Mouse (Mus musculus) embryonic facial prominence, embryonic 13.5 days (tissue): ENCODE measurements around the gene Ptgr1. TPM values are rescaled to one million over a fixed set of nuclear protein-coding genes. Genes with fewer than 3 reads are reported as not detected.
A peak's percentile ranks its signal among the peaks of the same experiment; 100 is the strongest.

Experiments used
- ATAC-seq: fragments of 200-750 bp; cut with Nextera tagmentation; 2 replicates; pipeline ENCODE4 v1.8.0; 2017; ENCODE audit warnings: low read depth; ENCODE audit not compliant: insufficient number of reproducible peaks, insufficient read depth, low FRiP score, low TSS enrichment
- H3K27ac ChIP-seq: fragments of 300-500 bp; sonication (generic); 2 replicates; pipeline ENCODE4 v1.5.1; 2015; ENCODE audit warnings: moderate library complexity, mild to moderate bottlenecking, inconsistent platforms
- H3K27me3 ChIP-seq: fragments of 300-500 bp; sonication (generic); 2 replicates; pipeline ENCODE4 v1.6.1; 2015; ENCODE audit warnings: mild to moderate bottlenecking, inconsistent platforms
- H3K36me3 ChIP-seq: fragments of 300-500 bp; sonication (generic); 2 replicates; pipeline ENCODE4 v1.6.1; 2015; ENCODE audit warnings: mild to moderate bottlenecking, inconsistent platforms
- H3K4me1 ChIP-seq: fragments of 300-500 bp; sonication (generic); 2 replicates; pipeline ENCODE4 v1.6.1; 2015; ENCODE audit warnings: inconsistent platforms
- H3K4me2 ChIP-seq: fragments of 300-500 bp; sonication (generic); 2 replicates; pipeline ENCODE4 v1.6.1; 2015; ENCODE audit warnings: moderate library complexity, mild to moderate bottlenecking, inconsistent platforms
- H3K4me3 ChIP-seq: fragments of 300-500 bp; sonication (generic); 2 replicates; pipeline ENCODE4 v1.5.1; 2015; ENCODE audit warnings: mild to moderate bottlenecking, inconsistent platforms
- H3K9ac ChIP-seq: fragments of 300-500 bp; sonication (generic); 2 replicates; pipeline ENCODE4 v1.6.1; 2015; ENCODE audit warnings: mild to moderate bottlenecking, inconsistent platforms
- H3K9me3 ChIP-seq: fragments of 300-500 bp; sonication (generic); 2 replicates; pipeline ENCODE4 v1.6.1; 2016; ENCODE audit warnings: inconsistent platforms
- whole genome bisulfite sequencing: fragments of 180-500 bp; shearing (Covaris S2); methylation state at CpG from one replicate; pipeline ENCODE4 v1.1.7; 2015; ENCODE audit warnings: mixed read lengths; 5-methylcytosine and 5-hydroxymethylcytosine counted together
- polyA plus RNA-seq: library from polyadenylated mRNA; unstranded; fragments of >200 nt; fragmentation: Nextera tagmentation; extraction: Ambion mirVana; gene quantifications from 2 replicates; pipeline ENCODE4 v1.2.1, GENCODE M21; 2015

Ptgr1 gene
- polyA plus RNA-seq, 1 experiment from 2014 or later: 24.8 TPM

GRCm38 (mm10) chr4:58944206-58944553, 42.7 kb downstream of the Ptgr1 start:
- Histone ChIP-seq H3K27me3 (peaks cover 3% of the 10 kb centered on the region; the same call in 1 of the 2 replicates), H3K9ac (peak overlapping the region; percentile 80), H3K9me3 (no peaks in the 10 kb centered on the region), H3K4me3 (peak overlapping the region; percentile 74), H3K4me2 (peak overlapping the region; percentile 83), H3K36me3 (peaks cover 3% of the 10 kb centered on the region; the same call in 1 of the 2 replicates), H3K4me1 (peaks cover 17% of the 10 kb centered on the region), H3K27ac (no peak overlapping the region)
- ATAC-seq: 0 out of 2 replicates have a peak, but pooled peaks have one; percentile 48
- 19% methylated on average over 6 of the region's 6 CpGs for WGBS

GRCm38 (mm10) chr4:58943420-58944205, 43.3 kb downstream of the Ptgr1 start, which contains the start of gene Zkscan16:
Gene Zkscan16 (plus strand): TSS chr4:58943628.
- peak within 1 kb of the TSS; percentile 80 for H3K9ac ChIP-seq
- H3K9me3 ChIP-seq: no peaks in the 10 kb centered on the region
- WGBS: 1% methylated on average over 50 of the region's 50 CpGs
- H3K4me2 ChIP-seq: peak within 1 kb of the TSS; percentile 83
- ATAC-seq: peak; percentile 67
- peak within 1 kb of the TSS; percentile 74 for H3K4me3 ChIP-seq
- peaks cover 17% of the 10 kb centered on the region for H3K4me1 ChIP-seq
- H3K36me3 ChIP-seq: peaks cover 3% of the 10 kb centered on the region; the same call in 1 of the 2 replicates
- peak within 1 kb of the TSS; percentile 44; the same call in 1 of the 2 replicates for H3K27ac ChIP-seq
- peaks cover 3% of the 10 kb centered on the region; the same call in 1 of the 2 replicates for H3K27me3 ChIP-seq

GRCm38 (mm10) chr4:58942942-58943341, 44.0 kb downstream of the Ptgr1 start:
- ATAC-seq: 0 out of 2 replicates have a peak, but pooled peaks have one; percentile 6
- H3K9ac ChIP-seq: peak overlapping the region; percentile 80
- H3K27ac ChIP-seq: peak overlapping the region; percentile 44; the same call in 1 of the 2 replicates
- peak overlapping the region; percentile 74 for H3K4me3 ChIP-seq
- no peaks in the 10 kb centered on the region for H3K9me3 ChIP-seq
- WGBS: 76% methylated on average over 4 of the region's 4 CpGs
- H3K4me1 ChIP-seq: peaks cover 17% of the 10 kb centered on the region
- peak overlapping the region; percentile 83 for H3K4me2 ChIP-seq
- H3K36me3 ChIP-seq: peaks cover 3% of the 10 kb centered on the region; the same call in 1 of the 2 replicates
- peaks cover 3% of the 10 kb centered on the region; the same call in 1 of the 2 replicates for H3K27me3 ChIP-seq

- Histone ChIP-seq H3K4me1 (peaks cover 17% of the 10 kb centered on the region), H3K9me3 (no peaks in the 10 kb centered on the region), H3K27me3 (peaks cover 3% of the 10 kb centered on the region; the same call in 1 of the 2 replicates), H3K27ac (no peak overlapping the region), H3K9ac (no peak overlapping the region), H3K4me3 (no peak overlapping the region), H3K4me2 (no peak overlapping the region), H3K36me3 (peaks cover 3% of the 10 kb centered on the region; the same call in 1 of the 2 replicates)
- ATAC-seq: no peak
Measured at GRCm38 (mm10) chr4:58941638-58942037, 45.3 kb downstream of the Ptgr1 start.

DNA sequence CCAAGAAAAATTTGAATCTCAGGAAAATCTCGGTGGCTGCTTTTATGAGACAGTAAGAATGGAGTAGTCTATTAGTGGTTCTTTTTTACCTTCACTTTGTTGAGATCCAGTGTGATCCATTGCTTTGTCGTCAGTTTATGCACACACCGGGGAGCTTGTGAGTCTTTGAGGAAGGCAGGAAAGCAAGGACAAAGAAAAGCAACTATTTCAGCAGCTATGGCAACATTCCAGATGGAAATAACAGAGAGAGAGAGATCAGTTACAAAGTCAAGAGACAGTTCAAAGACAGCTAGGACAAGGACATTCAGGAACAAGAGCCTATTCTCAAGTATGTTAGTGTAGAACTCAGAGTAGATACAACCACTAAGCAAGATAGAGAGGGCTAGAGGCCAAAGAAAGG, 51.1 kb downstream of the Ptgr1 start:
- Histone ChIP-seq H3K36me3 (no peaks in the 10 kb centered on the region), H3K9me3 (no peaks in the 10 kb centered on the region), H3K4me2 (no peak overlapping the region), H3K27me3 (no peaks in the 10 kb centered on the region), H3K9ac (no peak overlapping the region), H3K27ac (no peak overlapping the region), H3K4me1 (0 out of 2 replicates have a peak, but pooled peaks cover 9% of the 10 kb centered on the region), H3K4me3 (no peak overlapping the region)
- ATAC-seq: no peak
- WGBS: 71% methylated on average over 3 of the region's 3 CpGs

DNA sequence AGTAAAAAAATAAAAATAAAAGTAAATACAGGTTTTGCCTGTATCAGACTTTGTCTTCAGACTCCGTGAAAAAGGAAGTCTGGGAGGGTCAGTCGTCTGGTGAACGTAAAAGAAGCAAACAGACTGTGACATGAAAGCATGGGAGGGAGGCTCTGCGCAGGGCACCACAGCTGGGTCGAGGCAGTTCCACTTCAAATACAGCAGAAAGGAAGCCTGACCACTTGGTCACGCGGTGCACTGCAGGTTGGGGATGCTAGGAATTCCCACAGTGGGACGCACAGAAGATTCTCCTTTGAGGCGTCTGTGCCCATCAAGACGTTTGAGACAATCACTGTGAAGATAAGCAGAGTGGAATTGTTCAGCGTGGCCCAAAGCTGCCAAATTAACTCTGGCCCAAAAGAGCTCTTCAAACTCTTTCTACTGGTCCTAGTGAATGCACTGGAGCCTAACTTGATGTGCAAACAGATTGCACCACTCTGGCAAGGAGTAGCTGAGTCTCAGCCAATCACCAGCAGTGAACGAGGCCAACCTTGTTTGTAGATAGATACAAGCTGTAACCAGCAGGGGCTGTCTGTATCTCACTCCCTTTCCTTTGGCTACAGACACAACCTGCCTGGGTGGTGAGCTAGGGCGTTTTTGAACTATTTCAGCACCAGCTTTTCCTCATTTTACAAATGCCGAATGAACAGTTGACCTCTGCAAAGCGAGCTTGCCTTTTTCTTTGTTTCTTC, 52.0 kb downstream of the Ptgr1 start:
- 41% methylated on average over 15 of the region's 15 CpGs for WGBS
- H3K4me3 ChIP-seq: no peak overlapping the region
- H3K4me1 ChIP-seq: 0 out of 2 replicates have a peak, but pooled peaks cover 9% of the 10 kb centered on the region
- H3K27me3 ChIP-seq: no peaks in the 10 kb centered on the region
- no peaks in the 10 kb centered on the region for H3K9me3 ChIP-seq
- H3K36me3 ChIP-seq: no peaks in the 10 kb centered on the region
- no peak overlapping the region for H3K9ac ChIP-seq
- no peak for ATAC-seq
- no peak overlapping the region for H3K4me2 ChIP-seq
- H3K27ac ChIP-seq: no peak overlapping the region

GRCm38 (mm10) chr4:58934308-58934707, 52.6 kb downstream of the Ptgr1 start:
- Histone ChIP-seq H3K9me3 (no peaks in the 10 kb centered on the region), H3K4me2 (no peak overlapping the region), H3K36me3 (no peaks in the 10 kb centered on the region), H3K4me1 (0 out of 2 replicates have a peak, but pooled peaks cover 9% of the 10 kb centered on the region), H3K4me3 (no peak overlapping the region), H3K9ac (no peak overlapping the region), H3K27ac (no peak overlapping the region), H3K27me3 (no peaks in the 10 kb centered on the region)
- ATAC-seq: no peak
- 88% methylated on average over 4 of the region's 4 CpGs for WGBS

DNA sequence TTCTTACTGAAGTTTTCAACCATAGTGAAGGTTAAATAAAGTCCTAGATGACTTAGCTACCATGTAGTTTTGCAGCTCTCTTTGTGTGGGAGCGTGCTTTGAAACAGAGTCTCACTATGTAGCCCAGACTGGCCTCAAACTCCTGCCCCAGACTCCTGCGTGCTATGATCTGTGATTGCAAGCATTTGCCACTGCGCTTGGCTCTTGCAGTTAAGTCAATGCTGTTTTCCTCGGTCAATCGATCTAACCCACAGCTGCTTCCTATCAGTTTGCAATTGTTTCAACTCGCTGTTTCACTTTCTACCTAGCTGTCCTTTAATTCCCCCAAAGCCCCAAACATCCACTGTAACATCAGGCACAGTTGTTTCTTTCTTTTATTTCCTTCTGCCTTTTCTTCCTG, 54.4 kb downstream of the Ptgr1 start:
- Histone ChIP-seq H3K9ac (no peak overlapping the region), H3K27me3 (no peaks in the 10 kb centered on the region), H3K4me2 (no peak overlapping the region), H3K9me3 (no peaks in the 10 kb centered on the region), H3K4me1 (0 out of 2 replicates have a peak, but pooled peaks cover 9% of the 10 kb centered on the region), H3K36me3 (no peaks in the 10 kb centered on the region), H3K27ac (no peak overlapping the region), H3K4me3 (no peak overlapping the region)
- 43% methylated on average over 6 of the region's 6 CpGs for WGBS
- ATAC-seq: no peak

DNA sequence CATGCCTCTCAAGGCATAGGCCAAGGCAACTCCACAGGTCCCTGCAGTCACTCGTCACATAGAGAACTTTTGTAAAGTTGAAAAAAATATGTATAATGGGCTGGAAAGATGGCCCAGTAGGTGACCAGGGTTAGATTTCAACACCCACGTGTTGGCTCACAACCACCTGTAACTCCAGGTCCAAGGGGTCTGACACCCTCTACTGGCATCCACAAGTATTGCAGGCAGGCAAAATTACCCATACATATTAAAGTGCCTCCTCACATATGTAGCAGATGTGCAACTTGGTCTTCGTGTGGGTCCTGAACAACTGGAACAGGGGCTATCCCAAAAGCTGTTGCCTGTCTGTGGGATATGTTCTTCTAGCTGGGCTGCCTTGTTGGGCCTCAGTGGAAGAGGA, 59.3 kb downstream of the Ptgr1 start:
- H3K27me3 ChIP-seq: peaks cover 8% of the 10 kb centered on the region
- WGBS: 69% methylated on average over 3 of the region's 3 CpGs

DNA sequence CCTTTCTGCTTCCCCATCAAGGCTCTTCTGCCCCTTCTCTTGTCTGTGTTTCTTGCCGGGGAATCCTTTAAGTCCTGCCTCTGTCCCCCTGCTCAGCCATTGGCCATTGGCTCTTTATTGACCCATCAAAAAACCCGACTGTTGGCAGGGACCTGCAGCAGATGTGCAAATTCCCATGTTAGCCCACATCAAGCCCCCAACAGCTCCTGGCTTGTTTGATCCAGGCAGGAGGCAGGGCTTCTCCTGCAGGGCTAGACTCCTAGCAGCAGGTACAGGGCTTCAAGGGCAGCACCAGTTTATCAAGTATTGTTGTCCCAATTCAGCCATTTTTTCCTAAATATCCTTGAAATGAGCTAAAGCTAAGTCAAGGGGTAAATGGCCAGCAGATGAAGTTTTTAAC, 60.8 kb downstream of the Ptgr1 start:
- ATAC-seq: no peak
- Histone ChIP-seq H3K9ac (no peak overlapping the region), H3K4me3 (no peak overlapping the region), H3K4me1 (no peaks in the 10 kb centered on the region), H3K9me3 (0 out of 2 replicates have a peak, but pooled peaks cover 3% of the 10 kb centered on the region), H3K27me3 (peaks cover 8% of the 10 kb centered on the region), H3K4me2 (no peak overlapping the region), H3K27ac (no peak overlapping the region), H3K36me3 (no peaks in the 10 kb centered on the region)
- WGBS: 50% methylated on average over 2 of the region's 2 CpGs

More for the DNA sequence above, 59.3 kb downstream of the Ptgr1 start:
- Histone ChIP-seq H3K9me3 (0 out of 2 replicates have a peak, but pooled peaks cover 3% of the 10 kb centered on the region), H3K4me1 (no peaks in the 10 kb centered on the region), H3K27ac (no peak overlapping the region), H3K36me3 (no peaks in the 10 kb centered on the region), H3K4me3 (no peak overlapping the region), H3K4me2 (no peak overlapping the region), H3K9ac (no peak overlapping the region)
- ATAC-seq: no peak

- H3K9ac ChIP-seq: no peak overlapping the region
- H3K27ac ChIP-seq: no peak overlapping the region
- no peak for ATAC-seq
- no peaks in the 10 kb centered on the region for H3K36me3 ChIP-seq
- H3K4me3 ChIP-seq: no peak overlapping the region
- H3K9me3 ChIP-seq: 0 out of 2 replicates have a peak, but pooled peaks cover 3% of the 10 kb centered on the region
- H3K4me1 ChIP-seq: no peaks in the 10 kb centered on the region
- 48% methylated on average over 5 of the region's 5 CpGs for WGBS
- peaks cover 8% of the 10 kb centered on the region for H3K27me3 ChIP-seq
- H3K4me2 ChIP-seq: no peak overlapping the region
Measured at GRCm38 (mm10) chr4:58925664-58926063, 61.3 kb downstream of the Ptgr1 start.
